Mouse (Mus musculus): Measurements from ENCODE around the gene Olfr1495. TPM values are rescaled to one million over a fixed set of nuclear protein-coding genes. Genes with fewer than 3 reads are reported as not detected.
"Not testable (repeated sequence)": the region's sequence is repeated elsewhere in the genome, so short reads cannot be mapped to it uniquely, and the experiment has no call there.

The Olfr1495 gene
- not detected in 2 replicates for polyA plus RNA-seq (2016; fragmentation: Nextera tagmentation; extraction: Ambion mirVana)

GRCm38 (mm10) chr19:13764306-13764705 is at the start of gene Olfr1495:
Olfr1495 (plus strand) TSS chr19:13764606.
- H3K9me3 ChIP-seq = no peaks in the 10 kb centered on the region
- 81% methylated on average over 3 of the region's 3 CpGs for WGBS
- no peak within 1 kb of the TSS for H3K4me3 ChIP-seq (replicated peaks)
- H3K4me2 ChIP-seq = no peak within 1 kb of the TSS
- ATAC-seq (ENCODE audit: insufficient number of reproducible peaks, insufficient read depth, low FRiP score, low TSS enrichment, low read depth) = no peak
- no peak within 1 kb of the TSS for H3K27ac ChIP-seq
- no peak within 1 kb of the TSS for H3K9ac ChIP-seq (replicated peaks)
- H3K36me3 ChIP-seq = no peaks in the 10 kb centered on the region
- H3K27me3 ChIP-seq = no peaks in the 10 kb centered on the region
- H3K4me1 ChIP-seq (replicated peaks) = no peaks in the 10 kb centered on the region

- H3K4me3 ChIP-seq (replicated peaks) = no peak within 1 kb of the TSS
- no peak within 1 kb of the TSS for H3K9ac ChIP-seq (replicated peaks)
- no peaks in the 10 kb centered on the region for H3K27me3 ChIP-seq
- ATAC-seq (ENCODE audit: insufficient number of reproducible peaks, insufficient read depth, low FRiP score, low TSS enrichment, low read depth) = no peak
- H3K4me1 ChIP-seq (replicated peaks) = no peaks in the 10 kb centered on the region
- H3K4me2 ChIP-seq = no peak within 1 kb of the TSS
- no peak within 1 kb of the TSS for H3K27ac ChIP-seq
- no peaks in the 10 kb centered on the region for H3K9me3 ChIP-seq
- WGBS = 64% methylated on average over 2 of the region's 2 CpGs
- no peaks in the 10 kb centered on the region for H3K36me3 ChIP-seq
Observed at GRCm38 (mm10) chr19:13722978-13723377, 41.4 kb upstream of the Olfr1495 start, which contains the start of gene Olfr1493-ps1. Olfr1493-ps1 (plus strand) TSS chr19:13723278.

GRCm38 (mm10) chr19:13739428-13739827 is 25.0 kb upstream of the Olfr1495 start, which contains the start of gene Olfr1494:
Olfr1494 (plus strand) TSS chr19:13739728.
- no peaks in the 10 kb centered on the region for H3K27me3 ChIP-seq
- ATAC-seq (ENCODE audit: insufficient number of reproducible peaks, insufficient read depth, low FRiP score, low TSS enrichment, low read depth) = no peak
- no peaks in the 10 kb centered on the region for H3K4me1 ChIP-seq (replicated peaks)
- H3K9me3 ChIP-seq = peaks cover 8% of the 10 kb centered on the region; the same call in 1 of the 2 replicates
- 80% methylated on average over 4 of the region's 4 CpGs for WGBS
- no peak within 1 kb of the TSS for H3K27ac ChIP-seq
- no peak within 1 kb of the TSS for H3K4me3 ChIP-seq (replicated peaks)
- no peak within 1 kb of the TSS for H3K4me2 ChIP-seq
- no peak within 1 kb of the TSS for H3K9ac ChIP-seq (replicated peaks)
- no peaks in the 10 kb centered on the region for H3K36me3 ChIP-seq

GRCm38 (mm10) chr19:13749366-13749765 is 15.0 kb upstream of the Olfr1495 start:
- no peaks in the 10 kb centered on the region for H3K4me1 ChIP-seq (replicated peaks)
- 93% methylated on average over 1 of the region's 1 CpGs for WGBS
- H3K36me3 ChIP-seq = no peaks in the 10 kb centered on the region
- H3K9ac ChIP-seq (replicated peaks) = no peak overlapping the region
- no peak for ATAC-seq (ENCODE audit: insufficient number of reproducible peaks, insufficient read depth, low FRiP score, low TSS enrichment, low read depth)
- no peak overlapping the region for H3K27ac ChIP-seq
- no peaks in the 10 kb centered on the region for H3K9me3 ChIP-seq
- H3K27me3 ChIP-seq = no peaks in the 10 kb centered on the region
- H3K4me2 ChIP-seq = no peak overlapping the region
- no peak overlapping the region for H3K4me3 ChIP-seq (replicated peaks)

GRCm38 (mm10) chr19:13768565-13769276 is 4.3 kb downstream of the Olfr1495 start:
- no peak overlapping the region for H3K4me2 ChIP-seq
- WGBS = 89% methylated on average over 9 of the region's 9 CpGs
- H3K27ac ChIP-seq = no peak overlapping the region
- no peaks in the 10 kb centered on the region for H3K27me3 ChIP-seq
- no peak overlapping the region for H3K9ac ChIP-seq (replicated peaks)
- no peaks in the 10 kb centered on the region for H3K4me1 ChIP-seq (replicated peaks)
- no peaks in the 10 kb centered on the region for H3K36me3 ChIP-seq
- H3K4me3 ChIP-seq (replicated peaks) = no peak overlapping the region
- H3K9me3 ChIP-seq = no peaks in the 10 kb centered on the region
- no peak for ATAC-seq (ENCODE audit: insufficient number of reproducible peaks, insufficient read depth, low FRiP score, low TSS enrichment, low read depth)

- 82% methylated on average over 1 of the region's 1 CpGs for WGBS
- Histone ChIP-seq H3K4me3 (replicated peaks) (no peak within 1 kb of the TSS), H3K27me3 (no peaks in the 10 kb centered on the region), H3K9me3 (no peaks in the 10 kb centered on the region), H3K9ac (replicated peaks) (no peak within 1 kb of the TSS), H3K4me2 (no peak within 1 kb of the TSS), H3K36me3 (no peaks in the 10 kb centered on the region), H3K27ac (no peak within 1 kb of the TSS), H3K4me1 (replicated peaks) (no peaks in the 10 kb centered on the region)
- no peak for ATAC-seq (ENCODE audit: insufficient number of reproducible peaks, insufficient read depth, low FRiP score, low TSS enrichment, low read depth)
Observed at GRCm38 (mm10) chr19:13777578-13777977, 13.2 kb downstream of the Olfr1495 start, which contains the start of gene Olfr1496. Olfr1496 (plus strand) TSS chr19:13777878.

GRCm38 (mm10) chr19:13798102-13798501 is 33.7 kb downstream of the Olfr1495 start, which contains the start of gene Olfr1497:
Olfr1497 (minus strand) TSS chr19:13798202.
- no peaks in the 10 kb centered on the region for H3K27me3 ChIP-seq
- no peak within 1 kb of the TSS for H3K4me3 ChIP-seq (replicated peaks)
- H3K27ac ChIP-seq = no peak within 1 kb of the TSS
- H3K9me3 ChIP-seq = no peaks in the 10 kb centered on the region
- no peak within 1 kb of the TSS for H3K4me2 ChIP-seq
- no peaks in the 10 kb centered on the region for H3K4me1 ChIP-seq (replicated peaks)
- no peak for ATAC-seq (ENCODE audit: insufficient number of reproducible peaks, insufficient read depth, low FRiP score, low TSS enrichment, low read depth)
- no peaks in the 10 kb centered on the region for H3K36me3 ChIP-seq
- no peak within 1 kb of the TSS for H3K9ac ChIP-seq (replicated peaks)

GRCm38 (mm10) chr19:13805486-13805885 is 41.1 kb downstream of the Olfr1495 start:
- not testable (repeated sequence) for H3K27ac ChIP-seq; H3K9me3 ChIP-seq; H3K9ac ChIP-seq (replicated peaks); H3K4me1 ChIP-seq (replicated peaks); H3K4me3 ChIP-seq (replicated peaks); H3K4me2 ChIP-seq; ATAC-seq (ENCODE audit: insufficient number of reproducible peaks, insufficient read depth, low FRiP score, low TSS enrichment, low read depth); H3K36me3 ChIP-seq; H3K27me3 ChIP-seq
- WGBS = 70% methylated on average over 1 of the region's 1 CpGs

GRCm38 (mm10) chr19:13812823-13813222 is 48.4 kb downstream of the Olfr1495 start:
- Histone ChIP-seq H3K9me3 (no peaks in the 10 kb centered on the region), H3K36me3 (no peaks in the 10 kb centered on the region), H3K27ac (no peak overlapping the region), H3K27me3 (no peaks in the 10 kb centered on the region), H3K4me2 (no peak overlapping the region), H3K4me3 (replicated peaks) (no peak overlapping the region), H3K9ac (replicated peaks) (no peak overlapping the region), H3K4me1 (replicated peaks) (no peaks in the 10 kb centered on the region)
- WGBS = 71% methylated on average over 2 of the region's 2 CpGs
- ATAC-seq (ENCODE audit: insufficient number of reproducible peaks, insufficient read depth, low FRiP score, low TSS enrichment, low read depth) = no peak

GRCm38 (mm10) chr19:13818827-13819226 is 54.4 kb downstream of the Olfr1495 start:
- Histone ChIP-seq H3K4me1 (replicated peaks) (no peaks in the 10 kb centered on the region), H3K4me3 (replicated peaks) (no peak overlapping the region), H3K9me3 (no peaks in the 10 kb centered on the region), H3K27ac (no peak overlapping the region), H3K27me3 (no peaks in the 10 kb centered on the region), H3K9ac (replicated peaks) (no peak overlapping the region), H3K4me2 (no peak overlapping the region), H3K36me3 (no peaks in the 10 kb centered on the region)
- WGBS = 38% methylated on average over 5 of the region's 5 CpGs
- ATAC-seq (ENCODE audit: insufficient number of reproducible peaks, insufficient read depth, low FRiP score, low TSS enrichment, low read depth) = no peak

GRCm38 (mm10) chr19:13819347-13819746 is 54.9 kb downstream of the Olfr1495 start, which contains the start of gene Olfr1499:
Olfr1499 (minus strand) TSS chr19:13819447.
- no peak within 1 kb of the TSS for H3K4me3 ChIP-seq (replicated peaks)
- H3K9me3 ChIP-seq = no peaks in the 10 kb centered on the region
- H3K4me1 ChIP-seq (replicated peaks) = no peaks in the 10 kb centered on the region
- H3K27ac ChIP-seq = no peak within 1 kb of the TSS
- no peak within 1 kb of the TSS for H3K9ac ChIP-seq (replicated peaks)
- no peak for ATAC-seq (ENCODE audit: insufficient number of reproducible peaks, insufficient read depth, low FRiP score, low TSS enrichment, low read depth)
- H3K36me3 ChIP-seq = no peaks in the 10 kb centered on the region
- no peaks in the 10 kb centered on the region for H3K27me3 ChIP-seq
- no peak within 1 kb of the TSS for H3K4me2 ChIP-seq

Data from limb, embryonic 12.5 days (tissue).